Mouse (Mus musculus): ENCODE data around the gene Aldh8a1. TPM values are rescaled to one million over a fixed set of nuclear protein-coding genes. Genes with fewer than 3 reads are reported as not detected.
"Not testable (repeated sequence)": the region's sequence is repeated elsewhere in the genome, so short reads cannot be mapped to it uniquely, and the experiment has no call there.

The Aldh8a1 gene
- total RNA-seq, 1 experiment from 2014 or later = not detected

GRCm38 (mm10) chr10:21364946-21365345 lies 12.1 kb upstream of the Aldh8a1 start:
- ATAC-seq (replicated peaks; ENCODE audit: insufficient number of reproducible peaks, low FRiP score, low TSS enrichment, poor library complexity, severe bottlenecking) = no peak

GRCm38 (mm10) chr10:21365897-21366296 lies 11.2 kb upstream of the Aldh8a1 start:
- no peak for ATAC-seq (replicated peaks; ENCODE audit: insufficient number of reproducible peaks, low FRiP score, low TSS enrichment, poor library complexity, severe bottlenecking)

- no peak for ATAC-seq (replicated peaks; ENCODE audit: insufficient number of reproducible peaks, low FRiP score, low TSS enrichment, poor library complexity, severe bottlenecking)
Measured at GRCm38 (mm10) chr10:21366471-21366870, 10.6 kb upstream of the Aldh8a1 start.

- ATAC-seq (replicated peaks; ENCODE audit: insufficient number of reproducible peaks, low FRiP score, low TSS enrichment, poor library complexity, severe bottlenecking) = no peak
Measured at GRCm38 (mm10) chr10:21367481-21367880, 9.6 kb upstream of the Aldh8a1 start.

GRCm38 (mm10) chr10:21369586-21369985 lies 7.5 kb upstream of the Aldh8a1 start:
- no peak for ATAC-seq (replicated peaks; ENCODE audit: insufficient number of reproducible peaks, low FRiP score, low TSS enrichment, poor library complexity, severe bottlenecking)

- no peak for ATAC-seq (replicated peaks; ENCODE audit: insufficient number of reproducible peaks, low FRiP score, low TSS enrichment, poor library complexity, severe bottlenecking)
Measured at GRCm38 (mm10) chr10:21372271-21372670, 4.8 kb upstream of the Aldh8a1 start.

GRCm38 (mm10) chr10:21378196-21378944 lies 1.3 kb downstream of the Aldh8a1 start:
- no peak for ATAC-seq (replicated peaks; ENCODE audit: insufficient number of reproducible peaks, low FRiP score, low TSS enrichment, poor library complexity, severe bottlenecking)

- no peak for ATAC-seq (replicated peaks; ENCODE audit: insufficient number of reproducible peaks, low FRiP score, low TSS enrichment, poor library complexity, severe bottlenecking)
Measured at GRCm38 (mm10) chr10:21382914-21383313, 5.8 kb downstream of the Aldh8a1 start.

GRCm38 (mm10) chr10:21385111-21385663 lies 8.1 kb downstream of the Aldh8a1 start:
- ATAC-seq (replicated peaks; ENCODE audit: insufficient number of reproducible peaks, low FRiP score, low TSS enrichment, poor library complexity, severe bottlenecking) = no peak

- no peak for ATAC-seq (replicated peaks; ENCODE audit: insufficient number of reproducible peaks, low FRiP score, low TSS enrichment, poor library complexity, severe bottlenecking)
Measured at GRCm38 (mm10) chr10:21389075-21389474, 12.0 kb downstream of the Aldh8a1 start.

- no peak for ATAC-seq (replicated peaks; ENCODE audit: insufficient number of reproducible peaks, low FRiP score, low TSS enrichment, poor library complexity, severe bottlenecking)
Measured at GRCm38 (mm10) chr10:21390440-21390839, 13.3 kb downstream of the Aldh8a1 start.

- ATAC-seq (replicated peaks; ENCODE audit: insufficient number of reproducible peaks, low FRiP score, low TSS enrichment, poor library complexity, severe bottlenecking) = no peak
Measured at GRCm38 (mm10) chr10:21391286-21391685, 14.2 kb downstream of the Aldh8a1 start.

GRCm38 (mm10) chr10:21393390-21393789 lies 16.3 kb downstream of the Aldh8a1 start:
- ATAC-seq (replicated peaks; ENCODE audit: insufficient number of reproducible peaks, low FRiP score, low TSS enrichment, poor library complexity, severe bottlenecking) = no peak

- ATAC-seq (replicated peaks; ENCODE audit: insufficient number of reproducible peaks, low FRiP score, low TSS enrichment, poor library complexity, severe bottlenecking) = no peak
Measured at GRCm38 (mm10) chr10:21395426-21396139, 18.5 kb downstream of the Aldh8a1 start.

GRCm38 (mm10) chr10:21398873-21399425 lies 21.9 kb downstream of the Aldh8a1 start:
- not testable (repeated sequence) for ATAC-seq (replicated peaks; ENCODE audit: insufficient number of reproducible peaks, low FRiP score, low TSS enrichment, poor library complexity, severe bottlenecking)

- no peak for ATAC-seq (replicated peaks; ENCODE audit: insufficient number of reproducible peaks, low FRiP score, low TSS enrichment, poor library complexity, severe bottlenecking)
Measured at GRCm38 (mm10) chr10:21399622-21400021, 22.5 kb downstream of the Aldh8a1 start.

GRCm38 (mm10) chr10:21400031-21400430 lies 22.9 kb downstream of the Aldh8a1 start:
- ATAC-seq (replicated peaks; ENCODE audit: insufficient number of reproducible peaks, low FRiP score, low TSS enrichment, poor library complexity, severe bottlenecking) = no peak

GRCm38 (mm10) chr10:21400453-21400852 lies 23.4 kb downstream of the Aldh8a1 start:
- no peak for ATAC-seq (replicated peaks; ENCODE audit: insufficient number of reproducible peaks, low FRiP score, low TSS enrichment, poor library complexity, severe bottlenecking)

GRCm38 (mm10) chr10:21401259-21401658 lies 24.2 kb downstream of the Aldh8a1 start:
- ATAC-seq (replicated peaks; ENCODE audit: insufficient number of reproducible peaks, low FRiP score, low TSS enrichment, poor library complexity, severe bottlenecking) = no peak
